Mouse (Mus musculus): ENCODE results near the gene Snx30. TPM values are rescaled to one million over a fixed set of nuclear protein-coding genes. Genes with fewer than 3 reads are reported as not detected.
A peak's percentile ranks its signal among the peaks of the same experiment; 100 is the strongest.

The Snx30 gene
- polyA plus RNA-seq (2012; rRNA removed): 24.7 and 26.1 TPM in 2 replicates

DNA sequence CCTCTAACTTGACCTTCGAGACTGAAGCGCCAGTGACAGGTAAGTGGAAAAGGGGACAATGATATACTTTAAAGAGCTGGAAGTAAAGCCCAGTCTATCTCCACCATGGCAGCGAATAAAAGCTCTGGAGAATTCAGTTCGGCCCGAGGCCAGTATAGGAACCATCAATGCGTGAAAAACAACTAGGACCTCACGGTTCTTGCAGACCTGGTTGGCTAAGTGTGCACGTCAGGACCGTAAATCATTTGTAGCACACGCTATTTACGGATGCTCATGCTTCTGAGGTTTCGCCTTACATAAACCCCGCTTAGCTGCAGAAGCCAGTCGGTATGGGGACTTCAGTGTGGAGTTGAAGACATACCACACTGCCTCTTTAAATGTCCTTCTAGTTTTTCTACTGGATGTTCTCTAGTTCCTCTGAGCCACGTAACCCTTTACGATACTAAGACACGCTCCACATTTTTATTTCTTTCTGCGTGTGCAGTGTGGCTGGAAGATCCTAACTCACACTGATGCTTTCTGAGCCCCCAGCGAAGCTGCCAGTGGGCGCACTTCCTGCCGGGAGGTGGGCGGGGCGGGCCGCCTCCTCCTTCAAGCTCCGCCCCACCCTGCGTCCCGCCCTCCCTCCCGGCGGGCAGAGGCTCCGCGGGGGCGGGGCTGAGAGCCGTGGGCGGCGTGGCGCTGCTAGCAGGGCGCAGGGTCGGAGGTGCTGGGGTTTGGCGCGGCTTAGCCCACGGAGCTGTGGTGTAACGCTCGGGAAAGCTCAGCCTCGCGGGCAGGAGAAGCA, at the start of gene Snx30:
Snx30 (plus strand) TSS at position 660 of the 787 bp plus-strand sequence.
- TF ChIP-seq POLR2A (IDR thresholded peaks at IDR 0.05; ENCODE audit: borderline replicate concordance, insufficient read depth, low read length): peak; percentile 91
- TF ChIP-seq CTCF (IDR thresholded peaks at IDR 0.05; ENCODE audit: borderline replicate concordance, insufficient read depth, low read depth, low read length): no peak
- 2% methylated on average over 45 of the region's 45 CpGs for WGBS
- Histone ChIP-seq H3K27ac (ENCODE audit: insufficient read depth, low read length) (peak within 1 kb of the TSS; percentile 88), H3K4me1 (ENCODE audit: control insufficient read depth, insufficient read depth, low read length) (peaks cover 10% of the 10 kb centered on the region), H3K27me3 (ENCODE audit: control insufficient read depth, insufficient read depth, low read length) (no peaks in the 10 kb centered on the region), H3K4me3 (replicated peaks; ENCODE audit: insufficient read depth, low read depth, low read length) (peak within 1 kb of the TSS; percentile 96)
- peak; percentile 92 for DNase-seq

DNA sequence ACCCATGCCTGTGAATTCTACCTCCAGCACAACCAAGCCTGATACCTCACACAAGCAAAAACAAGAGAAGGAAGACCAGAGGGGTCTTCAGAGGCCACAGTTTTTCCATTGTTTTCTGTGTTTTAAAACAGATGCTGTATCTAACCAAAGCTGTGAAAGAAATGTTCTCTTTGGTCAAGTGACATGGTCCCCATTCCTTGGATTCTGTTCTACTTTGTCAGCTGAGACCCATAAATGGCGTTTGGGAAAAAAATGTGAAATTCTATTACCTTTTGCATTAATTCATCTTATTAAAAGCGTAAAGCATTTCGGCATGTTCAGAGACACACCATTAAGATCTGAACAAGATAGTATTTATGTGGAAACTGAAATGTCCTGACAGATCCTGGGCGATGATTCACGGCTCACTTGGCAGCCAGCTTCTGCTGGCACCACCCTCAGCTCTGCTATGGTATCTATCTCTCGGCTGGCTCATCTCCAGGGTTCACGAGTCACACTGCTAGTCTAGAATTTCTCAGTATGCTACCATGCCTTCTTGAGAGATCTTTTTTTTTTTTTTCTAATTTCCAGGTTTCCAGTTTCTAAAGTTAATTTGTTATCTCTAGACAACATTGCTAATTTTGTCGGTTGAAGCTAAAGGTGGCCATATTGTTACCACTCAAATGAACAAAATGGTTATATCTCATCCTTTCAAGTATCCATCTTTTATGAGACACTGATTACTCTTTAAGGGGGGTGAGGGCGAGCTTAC, 49.1 kb upstream of the Snx30 start:
- Histone ChIP-seq H3K27ac (ENCODE audit: insufficient read depth, low read length) (no peak overlapping the region), H3K27me3 (ENCODE audit: control insufficient read depth, insufficient read depth, low read length) (no peaks in the 10 kb centered on the region), H3K4me3 (replicated peaks; ENCODE audit: insufficient read depth, low read depth, low read length) (no peak overlapping the region), H3K4me1 (ENCODE audit: control insufficient read depth, insufficient read depth, low read length) (peaks cover 4% of the 10 kb centered on the region; the same call in 1 of the 2 replicates)
- TF ChIP-seq POLR2A (IDR thresholded peaks at IDR 0.05; ENCODE audit: borderline replicate concordance, insufficient read depth, low read length) (no peak), CTCF (IDR thresholded peaks at IDR 0.05; ENCODE audit: borderline replicate concordance, insufficient read depth, low read depth, low read length) (no peak)
- peak; percentile 84 to 92 for DNase-seq
- WGBS: 15% methylated on average over 9 of the region's 9 CpGs

DNA sequence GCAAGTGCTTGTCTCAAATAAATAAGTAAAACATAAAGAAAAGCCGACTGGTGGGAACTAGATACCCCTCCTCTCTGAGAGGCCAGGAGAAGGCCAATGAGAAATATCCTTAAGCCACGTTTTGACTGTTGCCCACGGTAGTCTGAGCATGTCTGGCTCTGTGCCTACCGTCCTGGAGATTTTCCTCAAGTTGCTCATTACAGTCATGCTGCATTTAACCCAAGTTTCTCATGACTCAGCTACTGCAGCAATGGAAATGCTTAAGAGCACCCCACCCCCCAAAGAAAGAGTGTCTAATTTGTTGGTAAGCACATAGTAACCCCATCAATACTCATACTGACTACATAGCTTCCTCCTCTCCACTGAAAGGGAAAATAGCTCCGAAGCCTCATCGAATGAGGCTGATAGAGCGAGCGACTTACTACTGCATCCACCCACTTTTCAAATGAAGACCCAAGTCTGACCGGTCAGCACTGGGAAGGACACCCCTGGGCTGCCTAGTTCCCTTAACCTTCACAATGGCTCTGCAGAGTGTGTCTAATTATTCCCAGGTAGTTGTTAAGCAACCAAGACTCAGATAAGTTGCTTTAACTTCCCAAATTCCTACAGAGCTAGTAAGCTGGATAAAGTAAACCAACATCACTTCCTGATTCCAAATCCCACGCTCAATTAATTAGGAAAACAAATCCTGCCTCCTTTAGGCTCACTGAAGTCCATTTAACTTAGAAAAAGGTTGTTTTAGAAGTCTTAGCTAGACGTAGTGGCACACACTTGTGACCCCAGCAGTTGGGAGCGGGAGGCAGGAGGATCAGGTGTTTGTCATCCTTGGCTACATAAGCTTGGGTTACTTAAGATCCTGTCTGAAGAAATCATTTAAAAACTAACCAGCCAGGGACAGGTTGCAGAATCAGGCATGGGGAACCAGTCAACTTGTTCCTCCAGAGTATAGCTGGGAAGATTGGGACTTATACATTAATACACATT, 47.9 kb upstream of the Snx30 start:
- H3K4me3 ChIP-seq (replicated peaks; ENCODE audit: insufficient read depth, low read depth, low read length): no peak overlapping the region
- 80% methylated on average over 12 of the region's 12 CpGs for WGBS
- peaks cover 4% of the 10 kb centered on the region; the same call in 1 of the 2 replicates for H3K4me1 ChIP-seq (ENCODE audit: control insufficient read depth, insufficient read depth, low read length)
- H3K27ac ChIP-seq (ENCODE audit: insufficient read depth, low read length): no peak overlapping the region
- no peaks in the 10 kb centered on the region for H3K27me3 ChIP-seq (ENCODE audit: control insufficient read depth, insufficient read depth, low read length)
- TF ChIP-seq CTCF (IDR thresholded peaks at IDR 0.05; ENCODE audit: borderline replicate concordance, insufficient read depth, low read depth, low read length): no peak
- no peak for DNase-seq

DNA sequence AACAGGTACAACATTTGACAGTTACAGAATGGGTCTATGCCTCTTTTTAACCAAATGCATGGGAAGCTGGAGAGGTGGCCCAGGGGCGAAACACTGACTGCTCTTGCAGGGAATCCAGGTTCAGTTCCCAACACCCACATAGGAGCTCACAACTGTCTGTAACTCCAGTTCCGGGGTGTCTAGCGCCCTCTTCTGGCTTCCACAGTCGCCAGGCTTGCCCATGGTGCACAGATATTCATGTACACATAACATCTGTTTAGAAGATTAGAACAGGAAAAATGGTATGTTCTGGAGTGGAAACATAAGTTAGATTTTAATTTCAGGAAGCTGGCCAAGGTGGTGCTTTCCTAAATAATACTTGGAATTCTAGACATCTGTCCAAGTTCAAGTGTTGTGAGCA, 45.6 kb upstream of the Snx30 start:
- 75% methylated on average over 4 of the region's 4 CpGs for WGBS
- DNase-seq: no peak
- H3K27me3 ChIP-seq (ENCODE audit: control insufficient read depth, insufficient read depth, low read length): no peaks in the 10 kb centered on the region
- no peak overlapping the region for H3K27ac ChIP-seq (ENCODE audit: insufficient read depth, low read length)
- H3K4me3 ChIP-seq (replicated peaks; ENCODE audit: insufficient read depth, low read depth, low read length): no peak overlapping the region
- TF ChIP-seq POLR2A (IDR thresholded peaks at IDR 0.05; ENCODE audit: borderline replicate concordance, insufficient read depth, low read length): no peak
- TF ChIP-seq CTCF (IDR thresholded peaks at IDR 0.05; ENCODE audit: borderline replicate concordance, insufficient read depth, low read depth, low read length): no peak
- H3K4me1 ChIP-seq (ENCODE audit: control insufficient read depth, insufficient read depth, low read length): peaks cover 4% of the 10 kb centered on the region; the same call in 1 of the 2 replicates

DNA sequence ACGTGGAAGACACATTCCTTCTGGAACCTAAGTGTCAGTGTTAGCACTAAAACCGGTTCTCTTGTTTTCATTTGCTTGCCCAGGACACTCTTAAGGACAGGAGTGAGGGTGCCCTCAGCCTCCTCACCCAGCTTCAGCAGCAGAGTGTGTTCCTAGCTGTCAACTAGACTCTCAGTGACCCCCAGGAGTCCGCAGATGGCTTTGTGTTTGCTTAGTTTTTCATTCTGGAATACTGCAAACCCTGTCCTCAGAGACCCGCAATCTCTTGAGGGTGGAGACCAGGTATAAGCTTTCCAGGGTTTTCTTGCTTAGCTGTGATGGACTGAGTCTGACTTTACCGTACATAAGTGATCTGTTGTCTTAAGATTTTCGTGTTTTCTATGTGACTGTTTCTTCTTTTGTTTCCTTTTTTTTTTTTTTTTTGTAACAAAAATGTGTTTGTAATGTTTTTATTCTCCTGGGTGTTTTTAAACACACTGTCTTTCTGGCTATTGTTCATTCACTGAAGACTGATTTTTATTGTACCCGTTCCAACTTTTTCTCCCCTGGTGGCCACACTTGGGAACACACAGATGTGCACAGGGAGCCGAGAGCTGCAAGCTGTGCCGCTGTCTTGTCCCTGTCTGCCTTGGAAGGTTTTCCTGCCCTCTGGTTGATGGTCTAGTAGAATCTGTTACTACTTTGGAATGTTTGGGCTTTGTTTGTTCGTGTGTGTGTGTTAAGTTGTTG, 44.8 kb upstream of the Snx30 start:
- Histone ChIP-seq H3K27me3 (ENCODE audit: control insufficient read depth, insufficient read depth, low read length) (no peaks in the 10 kb centered on the region), H3K4me1 (ENCODE audit: control insufficient read depth, insufficient read depth, low read length) (peaks cover 4% of the 10 kb centered on the region; the same call in 1 of the 2 replicates), H3K27ac (ENCODE audit: insufficient read depth, low read length) (no peak overlapping the region), H3K4me3 (replicated peaks; ENCODE audit: insufficient read depth, low read depth, low read length) (no peak overlapping the region)
- no peak for TF ChIP-seq CTCF (IDR thresholded peaks at IDR 0.05; ENCODE audit: borderline replicate concordance, insufficient read depth, low read depth, low read length)
- no peak for TF ChIP-seq POLR2A (IDR thresholded peaks at IDR 0.05; ENCODE audit: borderline replicate concordance, insufficient read depth, low read length)
- 48% methylated on average over 10 of the region's 10 CpGs for WGBS
- no peak for DNase-seq

DNA sequence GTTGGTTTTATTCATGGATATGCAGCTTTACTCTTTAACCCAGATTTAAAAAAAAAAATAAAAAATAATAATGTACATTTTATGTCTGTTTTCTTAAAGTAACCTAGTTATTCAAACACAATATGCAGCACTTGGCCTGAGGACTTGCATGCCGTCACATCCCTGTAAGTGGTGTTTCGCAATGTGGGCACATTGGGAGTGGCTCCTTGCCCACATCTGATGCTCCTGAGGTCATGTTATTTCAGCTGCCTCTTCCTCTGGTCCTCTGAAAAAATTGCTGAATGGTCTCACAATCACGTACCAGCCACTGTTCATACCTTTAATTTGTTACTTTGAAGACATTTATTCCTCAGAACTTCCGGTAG, 44.3 kb upstream of the Snx30 start:
- WGBS: 90% methylated on average over 4 of the region's 4 CpGs
- Histone ChIP-seq H3K4me1 (ENCODE audit: control insufficient read depth, insufficient read depth, low read length) (no peaks in the 10 kb centered on the region), H3K27me3 (ENCODE audit: control insufficient read depth, insufficient read depth, low read length) (no peaks in the 10 kb centered on the region), H3K27ac (ENCODE audit: insufficient read depth, low read length) (no peak overlapping the region), H3K4me3 (replicated peaks; ENCODE audit: insufficient read depth, low read depth, low read length) (no peak overlapping the region)
- no peak for DNase-seq
- TF ChIP-seq CTCF (IDR thresholded peaks at IDR 0.05; ENCODE audit: borderline replicate concordance, insufficient read depth, low read depth, low read length) (no peak), POLR2A (IDR thresholded peaks at IDR 0.05; ENCODE audit: borderline replicate concordance, insufficient read depth, low read length) (no peak)

DNA sequence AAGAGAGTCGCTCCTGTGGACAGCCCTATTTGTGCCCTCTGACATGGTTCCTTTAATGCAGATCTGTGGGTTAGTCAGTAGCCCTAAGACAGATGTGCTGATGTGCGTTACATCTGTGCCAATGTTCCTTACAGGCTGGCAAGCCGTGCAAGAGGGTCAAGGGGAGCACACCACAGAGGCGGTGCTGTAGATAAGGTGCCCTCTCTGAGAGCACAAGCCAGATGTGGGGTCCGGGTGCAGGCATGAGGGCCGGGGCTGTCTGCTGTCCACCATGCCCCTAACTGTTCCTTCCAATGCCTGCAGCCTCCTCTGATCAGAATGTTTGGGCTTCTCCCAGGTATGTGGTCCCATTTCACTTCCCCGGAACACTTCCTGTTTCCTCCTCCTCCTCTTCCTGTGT, 40.7 kb upstream of the Snx30 start:
- DNase-seq: no peak
- Histone ChIP-seq H3K4me1 (ENCODE audit: control insufficient read depth, insufficient read depth, low read length) (no peaks in the 10 kb centered on the region), H3K27ac (ENCODE audit: insufficient read depth, low read length) (no peak overlapping the region), H3K27me3 (ENCODE audit: control insufficient read depth, insufficient read depth, low read length) (no peaks in the 10 kb centered on the region), H3K4me3 (replicated peaks; ENCODE audit: insufficient read depth, low read depth, low read length) (no peak overlapping the region)
- 67% methylated on average over 7 of the region's 7 CpGs for WGBS
- TF ChIP-seq POLR2A (IDR thresholded peaks at IDR 0.05; ENCODE audit: borderline replicate concordance, insufficient read depth, low read length) (no peak), CTCF (IDR thresholded peaks at IDR 0.05; ENCODE audit: borderline replicate concordance, insufficient read depth, low read depth, low read length) (no peak)

All from cerebellum, adult 2 months (tissue).